Mouse (Mus musculus) 416B (cell line): ENCODE data around the gene Tmem56.

Experiments
- DNase-seq: peaks from one replicate; pipeline ENCODE4 v3.0.0; 2011; ENCODE audit warnings: low read depth

The Tmem56 gene

DNA sequence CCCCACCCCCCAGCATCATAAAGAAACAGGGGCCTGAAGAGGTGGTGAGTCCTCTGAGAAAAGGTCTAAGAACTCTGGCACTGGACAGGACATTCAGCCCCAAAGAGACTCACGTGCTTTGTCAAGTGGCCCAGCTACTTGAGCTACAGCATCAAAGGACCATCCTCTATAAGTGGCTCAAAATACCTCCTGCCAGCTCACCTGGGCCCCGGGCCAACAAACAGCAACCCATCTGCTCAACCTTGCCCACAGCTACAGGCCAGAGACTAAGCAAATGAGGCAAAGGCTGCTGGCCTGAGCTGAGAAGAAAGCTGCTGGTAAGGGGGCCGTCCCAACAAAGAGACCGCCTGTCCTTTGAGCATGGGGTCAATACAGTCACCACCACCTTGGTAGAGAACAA, 5.3 kb downstream of the Tmem56 start:
- no peak for DNase-seq

DNA sequence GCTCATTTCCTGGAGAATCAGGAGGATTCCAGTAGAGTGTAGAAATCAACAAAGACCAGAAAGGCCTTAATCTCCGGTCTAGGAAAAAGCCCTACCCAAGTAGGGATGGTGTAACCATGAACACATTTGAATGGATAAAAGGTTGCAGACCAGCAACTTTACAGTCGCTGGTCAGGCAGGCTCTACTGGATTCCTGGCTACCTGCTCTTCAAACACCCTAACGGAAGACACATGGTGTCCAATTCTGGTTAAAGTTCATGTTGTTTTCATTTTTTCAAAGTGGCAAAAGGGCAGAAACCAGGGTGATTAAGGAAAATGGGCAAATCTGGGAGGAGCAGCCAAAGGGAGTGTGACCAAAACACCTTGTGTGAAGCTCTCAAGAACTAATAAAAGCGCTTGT, 5.9 kb downstream of the Tmem56 start:
- no peak for DNase-seq

DNA sequence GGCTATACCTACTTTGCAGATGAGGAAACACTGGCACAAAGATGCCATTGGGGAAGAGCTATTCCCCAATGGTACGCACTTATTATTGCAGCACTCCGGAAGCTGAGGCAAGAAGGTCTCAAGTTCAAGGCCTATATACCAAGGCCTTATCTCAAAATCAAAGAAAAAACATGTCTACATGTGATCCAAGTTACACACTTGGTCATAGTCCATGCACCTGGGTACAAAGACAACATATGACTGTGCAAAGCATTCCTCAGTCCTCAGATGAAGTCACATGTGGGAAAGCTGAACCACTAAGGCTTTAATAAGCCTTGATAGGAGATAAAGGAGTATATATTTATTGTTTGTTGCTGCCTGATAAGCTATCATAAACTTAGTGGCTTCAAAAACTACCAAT, 8.9 kb downstream of the Tmem56 start:
- no peak for DNase-seq

DNA sequence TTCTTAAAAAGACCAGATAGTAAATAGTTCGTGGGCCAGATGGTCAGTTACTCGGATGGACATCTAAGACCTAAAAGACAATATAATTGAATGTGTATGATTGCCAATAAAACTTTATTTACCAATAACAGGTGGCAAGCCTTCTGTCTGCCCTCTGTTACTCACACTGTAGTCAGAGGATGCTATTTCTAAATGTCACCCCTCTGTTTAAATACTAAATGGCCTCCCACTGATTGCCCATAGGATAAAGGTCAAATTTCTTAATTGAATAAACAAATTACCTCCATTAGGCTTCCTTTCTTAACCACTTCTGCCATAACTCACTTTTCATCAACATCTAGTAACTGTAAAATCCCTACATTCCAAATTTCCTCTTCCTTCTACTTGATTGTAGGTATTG, 10.3 kb downstream of the Tmem56 start:
- DNase-seq = no peak

DNA sequence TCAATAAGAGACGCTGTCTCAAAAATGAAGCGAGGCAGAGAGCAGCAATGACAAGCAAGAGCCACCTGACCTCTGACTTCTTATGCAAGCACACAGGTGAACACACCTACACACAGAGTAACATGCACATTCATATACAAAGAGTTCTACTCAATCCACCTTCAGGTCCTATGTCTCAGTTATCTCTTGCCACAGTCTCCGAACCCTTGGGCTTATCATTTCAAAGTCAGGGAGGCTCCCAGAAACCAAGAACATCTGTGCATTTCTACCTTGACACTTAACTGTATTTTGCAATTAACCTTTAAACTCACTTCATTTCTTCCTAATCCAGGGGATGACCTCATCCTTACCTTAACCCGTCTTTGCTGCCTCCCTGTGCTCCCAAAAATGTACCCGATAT, 15.6 kb downstream of the Tmem56 start:
- no peak for DNase-seq

DNA sequence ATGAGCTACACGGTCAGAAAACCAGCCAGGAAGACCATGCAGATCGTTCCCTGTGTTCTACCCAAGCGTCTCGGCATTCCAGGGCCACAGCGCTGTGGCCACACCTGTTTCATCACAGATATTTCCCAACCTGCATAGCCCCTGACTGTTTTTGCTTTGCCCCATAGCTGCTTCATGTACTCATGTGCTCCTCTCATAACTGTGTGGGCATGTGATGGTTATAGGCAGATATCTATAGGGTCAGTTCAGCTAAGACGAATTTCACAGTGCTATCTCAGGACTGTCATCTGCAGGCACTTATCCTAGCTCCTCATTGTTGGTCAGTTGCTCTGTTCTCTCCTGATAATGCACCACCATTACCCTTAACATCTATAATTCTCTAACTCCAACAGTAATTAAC, 18.7 kb downstream of the Tmem56 start:
- DNase-seq = no peak

DNA sequence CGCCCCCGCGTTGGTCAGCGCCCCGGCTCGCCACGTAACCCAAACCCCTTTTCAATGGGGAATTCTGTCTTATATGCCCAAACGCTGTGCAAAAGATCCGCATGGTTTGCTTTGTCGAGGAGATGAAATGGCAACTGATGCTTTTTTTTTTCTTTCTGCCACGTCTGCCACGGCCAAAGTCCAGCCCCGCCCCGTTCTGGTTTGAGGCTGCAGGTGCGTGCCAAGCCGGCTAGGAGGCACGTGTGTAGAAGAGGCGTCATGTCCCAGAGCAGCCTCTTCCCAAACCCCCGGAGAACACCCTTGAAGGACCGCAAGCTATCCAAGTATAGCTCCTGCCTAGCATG, 19.7 kb downstream of the Tmem56 start:
- DNase-seq = no peak

DNA sequence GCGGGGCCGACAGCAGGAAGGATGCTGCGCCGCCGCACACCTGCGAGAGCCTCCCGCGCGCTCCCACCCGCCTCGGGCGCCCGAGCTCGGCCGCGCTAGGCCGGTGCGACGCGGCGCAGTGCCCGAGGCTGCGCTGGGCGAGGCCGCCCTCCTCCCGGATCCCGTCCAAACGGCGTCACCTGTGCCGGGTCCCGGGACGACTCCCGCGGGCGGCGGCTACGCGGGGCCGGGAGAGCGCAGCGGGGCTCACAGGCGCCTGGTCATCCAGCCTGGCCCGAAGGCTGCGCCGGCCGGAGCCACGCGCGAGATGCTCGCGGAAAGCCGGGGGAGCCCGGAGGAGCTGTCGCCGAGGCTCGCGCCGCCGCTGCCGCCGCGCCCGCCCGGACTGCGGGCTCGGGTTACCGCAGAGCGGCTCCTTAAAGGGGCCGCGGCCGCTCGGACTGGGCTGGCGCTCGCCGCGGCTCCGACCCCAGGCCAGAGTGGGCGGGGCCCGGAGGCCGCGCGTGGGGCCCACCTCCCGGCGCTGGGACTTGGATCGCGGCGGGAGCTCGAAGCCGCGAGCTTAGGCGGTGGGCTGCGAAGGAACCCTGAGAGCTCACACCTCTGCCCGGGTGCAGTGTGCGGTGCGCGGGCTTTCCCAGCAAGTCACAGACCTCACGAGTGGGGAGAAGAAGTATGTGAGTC, 20.2 kb downstream of the Tmem56 start:
- no peak for DNase-seq

DNA sequence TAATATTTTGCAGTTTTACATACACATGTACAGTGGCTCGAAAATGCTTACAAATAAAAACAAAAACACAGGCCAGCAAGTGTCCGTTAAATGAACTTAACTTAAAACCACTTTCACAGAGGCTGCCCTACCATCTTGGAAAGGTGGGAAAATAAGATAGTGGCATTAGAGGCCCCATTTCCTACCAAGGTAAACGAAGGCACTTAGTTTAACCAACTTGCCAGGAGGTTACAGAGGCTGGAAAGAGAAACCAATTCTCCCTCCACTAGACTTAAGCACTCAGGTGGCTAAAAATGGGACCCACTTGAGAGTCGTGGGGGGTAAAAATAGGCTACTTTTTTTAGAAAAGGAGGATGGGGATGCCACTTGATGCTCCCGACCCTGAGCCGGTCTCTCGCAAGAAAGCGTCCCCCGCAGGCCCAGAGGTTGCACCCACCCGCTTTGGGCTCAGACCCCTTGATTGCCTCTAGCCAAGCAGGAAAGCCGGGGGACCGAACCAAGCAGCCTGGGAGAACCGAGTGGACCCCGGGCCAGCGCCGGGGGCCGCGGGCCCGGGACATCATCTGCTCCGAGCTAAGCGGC, 20.9 kb downstream of the Tmem56 start:
- no peak for DNase-seq

DNA sequence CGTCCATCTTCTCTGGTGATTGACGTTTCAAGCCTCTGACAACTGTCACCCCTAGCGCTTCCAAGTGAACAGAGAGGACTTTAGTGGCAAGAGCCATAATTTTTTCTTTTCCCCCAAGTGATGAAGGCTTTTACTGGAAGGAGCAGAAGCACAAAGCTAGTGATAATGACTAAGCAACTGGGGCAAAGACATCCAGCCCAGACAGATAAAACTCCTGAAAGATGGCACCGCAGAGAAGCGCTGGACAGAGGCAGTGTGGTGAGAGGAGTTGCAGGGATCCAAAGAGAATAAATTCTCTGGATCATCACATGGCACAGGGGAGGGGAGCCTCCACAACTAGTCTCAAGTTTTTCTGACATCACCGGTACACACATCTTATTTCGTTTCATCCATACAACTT, 21.6 kb downstream of the Tmem56 start:
- no peak for DNase-seq

DNA sequence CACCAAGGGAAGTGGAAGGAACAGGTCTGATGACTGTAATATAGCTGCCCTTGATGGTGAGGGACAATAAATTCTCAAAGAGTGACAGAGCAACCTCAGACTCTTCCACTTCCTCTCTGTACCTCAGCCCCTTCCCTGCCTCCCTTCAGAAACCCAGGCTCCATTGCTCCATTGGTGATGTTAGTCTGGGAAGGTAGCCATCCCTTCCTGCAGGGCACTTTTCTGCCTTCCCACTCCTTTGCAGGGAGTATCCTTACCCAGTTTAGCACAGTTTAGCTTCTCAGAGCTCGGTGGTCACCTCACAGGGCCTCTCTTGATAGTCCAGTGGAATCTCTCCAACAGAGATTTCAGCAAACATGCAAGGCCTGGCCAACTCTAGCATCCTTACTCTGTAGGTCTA, 22.1 kb downstream of the Tmem56 start:
- DNase-seq = no peak

DNA sequence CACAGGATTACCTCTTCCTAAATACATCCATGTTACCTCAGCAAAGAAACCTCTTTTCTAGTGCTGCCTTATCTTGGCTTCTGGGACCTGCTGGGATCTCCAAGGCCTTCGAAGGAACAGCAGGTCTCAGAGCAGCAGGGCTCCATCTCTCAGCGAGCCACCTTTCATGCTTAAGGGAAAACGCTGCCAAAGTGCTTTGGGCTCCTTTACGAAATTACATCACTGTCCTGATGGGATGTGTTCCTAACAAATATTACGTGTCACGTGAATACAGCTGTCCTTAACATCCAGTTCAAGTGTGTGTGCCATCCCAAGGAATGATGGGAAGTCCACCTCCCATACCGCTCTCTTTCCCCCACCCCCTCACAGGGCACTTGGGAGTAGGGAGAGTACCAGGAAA, 22.9 kb downstream of the Tmem56 start:
- no peak for DNase-seq

DNA sequence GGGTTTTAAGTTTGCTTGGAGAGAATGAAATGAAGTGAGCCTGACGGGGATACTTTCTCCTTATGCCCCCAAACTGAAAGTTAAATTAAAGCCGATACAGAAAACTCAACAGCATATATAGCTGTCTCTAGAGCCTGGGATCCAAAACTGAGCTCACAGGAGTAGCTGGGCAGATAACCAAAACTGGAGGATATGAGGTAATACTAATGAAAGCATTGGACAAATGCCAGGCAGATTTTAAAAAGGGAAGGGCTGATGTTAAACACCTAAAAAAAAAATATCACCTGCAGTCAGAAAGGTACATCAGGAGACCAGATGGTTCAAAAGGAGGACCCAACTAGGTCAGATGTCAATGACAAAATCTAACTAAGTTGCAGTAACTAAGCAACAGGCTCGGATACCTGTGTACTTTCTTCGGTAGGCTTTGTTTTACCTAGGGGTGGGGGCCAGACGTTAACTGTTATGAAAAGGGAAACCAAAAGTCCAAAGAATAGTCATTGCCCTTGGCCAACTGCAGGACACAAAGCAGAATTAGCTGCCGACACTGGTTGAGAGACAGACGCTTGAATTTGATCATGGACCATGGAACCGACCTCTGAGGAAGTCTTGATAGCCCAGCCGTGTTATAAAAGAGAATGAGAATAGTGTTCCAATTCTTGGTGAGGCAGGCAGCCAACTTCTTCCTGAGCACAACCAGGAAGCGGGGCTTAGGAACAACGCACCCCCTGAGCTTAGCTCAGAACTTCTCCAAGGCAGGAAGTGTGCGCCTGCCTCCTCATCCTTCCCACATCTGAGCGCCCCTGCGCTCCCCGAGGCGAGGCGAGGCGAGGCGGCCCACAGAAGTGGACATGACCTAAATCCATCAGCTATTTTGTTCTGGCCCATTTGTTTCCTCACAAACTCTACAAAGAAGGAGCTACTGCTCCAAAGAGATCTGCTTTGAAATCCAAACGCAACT, 24.1 kb downstream of the Tmem56 start:
- no peak for DNase-seq

DNA sequence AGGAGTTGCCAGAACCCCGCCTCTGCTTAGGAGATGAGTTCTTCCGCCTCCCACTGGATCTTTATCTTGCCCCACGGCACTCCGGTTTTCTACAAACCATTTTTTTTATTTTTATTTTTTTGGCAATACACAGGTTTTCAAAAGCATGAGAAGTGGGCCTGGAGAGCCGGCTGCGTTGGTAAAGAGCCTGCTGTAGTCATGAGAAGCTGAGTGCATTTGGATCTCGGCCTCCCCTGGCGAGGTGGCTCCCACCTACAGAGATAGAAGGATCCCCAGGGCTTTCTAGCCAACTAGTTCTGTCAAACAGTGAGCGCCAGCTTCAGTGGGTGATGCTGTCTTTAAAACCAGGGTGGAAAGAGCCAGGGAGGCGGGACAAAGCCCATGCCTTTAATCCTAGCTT, 25.5 kb downstream of the Tmem56 start:
- no peak for DNase-seq

DNA sequence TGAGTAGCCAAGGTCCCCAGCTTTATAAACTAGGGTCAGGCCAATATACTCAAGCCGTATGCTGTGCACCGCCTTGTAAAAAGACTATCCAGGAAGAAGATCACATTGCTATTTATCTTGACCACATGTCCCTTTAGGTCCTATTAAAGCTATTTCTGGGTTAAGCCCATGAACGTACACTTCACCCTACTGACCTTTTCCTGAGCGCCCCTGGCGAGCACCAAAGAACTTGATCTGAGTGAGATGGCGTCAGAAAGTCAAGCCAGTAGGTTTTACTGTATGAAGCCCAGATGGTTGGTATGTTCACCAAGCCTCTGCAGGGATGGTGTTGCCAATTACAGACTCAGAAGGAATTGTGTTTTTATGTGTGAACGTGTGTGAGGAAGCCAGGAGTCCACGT, 26.8 kb downstream of the Tmem56 start:
- no peak for DNase-seq

DNA sequence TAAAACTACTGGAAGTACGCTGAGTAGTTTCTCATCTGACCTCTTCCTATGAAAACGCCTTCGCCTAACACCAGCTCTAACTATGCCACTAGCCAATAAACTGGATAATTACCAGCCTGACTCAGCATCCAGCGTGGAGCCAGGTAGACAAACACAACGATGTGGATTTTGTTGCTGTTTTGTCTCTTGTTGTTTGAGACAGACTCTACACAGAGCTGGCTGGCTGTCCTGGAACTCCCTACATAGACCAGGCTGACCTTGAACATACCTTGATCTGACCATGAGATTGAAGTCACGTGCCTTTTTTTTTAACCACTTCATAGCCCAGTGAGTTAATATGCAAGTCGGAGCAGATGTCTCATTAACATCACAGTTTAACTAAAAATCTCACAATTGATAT, 27.4 kb downstream of the Tmem56 start:
- no peak for DNase-seq

DNA sequence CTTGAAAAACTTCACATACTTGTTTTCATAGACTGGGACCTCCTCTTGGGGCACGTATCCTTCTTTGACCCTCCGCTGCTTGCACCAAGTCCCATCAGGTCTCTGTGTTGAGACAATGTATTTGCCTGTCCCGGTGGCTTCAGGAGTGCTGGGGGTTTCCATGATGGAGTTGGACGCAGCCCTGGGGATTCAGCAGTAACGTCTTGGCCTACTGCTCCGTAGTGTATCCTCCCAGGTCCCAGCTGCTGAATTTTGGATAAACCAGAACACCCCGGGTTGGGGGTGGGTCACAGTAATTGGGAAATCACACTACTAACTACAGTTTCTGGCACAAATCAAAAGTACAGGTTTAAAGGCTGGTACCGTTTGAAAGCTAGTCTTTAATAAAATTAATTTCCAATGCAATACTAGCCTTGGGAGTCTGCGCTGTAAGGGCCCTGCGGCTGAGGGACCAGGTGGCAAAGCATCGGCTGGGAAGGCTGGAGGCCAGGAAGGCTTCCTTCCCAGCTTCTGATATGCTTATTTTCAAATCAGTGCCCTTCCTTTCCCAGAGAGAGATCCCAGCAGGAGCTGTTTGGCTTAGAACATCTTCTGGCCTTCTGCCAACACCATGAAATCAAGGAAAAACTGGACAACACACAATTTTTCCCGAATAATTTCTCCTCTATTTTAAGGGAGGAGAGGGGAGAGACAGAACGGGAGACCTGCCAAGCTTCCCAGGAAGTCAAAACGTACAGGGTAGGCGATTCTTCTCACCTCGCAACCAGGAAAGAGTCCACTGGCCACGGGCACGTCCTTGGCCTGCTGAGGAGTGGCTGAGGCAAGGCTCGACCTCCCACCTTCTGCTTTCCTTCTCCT, 32.1 kb downstream of the Tmem56 start:
- no peak for DNase-seq

DNA sequence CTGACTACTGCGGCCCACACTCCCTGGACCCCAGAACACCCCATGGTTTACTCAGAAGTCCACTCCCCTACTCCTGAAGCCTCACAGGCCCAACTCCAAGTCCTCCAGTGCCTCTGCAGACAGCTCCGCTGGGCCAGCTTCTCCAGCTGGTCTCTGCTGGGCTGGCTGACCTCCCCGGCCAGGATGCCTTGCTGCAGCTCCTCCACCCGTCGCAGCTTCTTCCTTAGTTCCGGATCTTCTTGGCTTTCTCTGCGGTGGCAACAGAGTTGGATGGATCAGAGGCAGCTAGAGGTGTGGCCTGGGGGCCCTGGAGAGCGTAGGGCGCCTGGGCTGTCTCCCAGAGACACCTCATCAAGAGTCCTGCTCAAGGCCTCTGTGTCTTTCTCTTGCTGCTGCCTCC, 32.9 kb downstream of the Tmem56 start:
- DNase-seq = no peak

DNA sequence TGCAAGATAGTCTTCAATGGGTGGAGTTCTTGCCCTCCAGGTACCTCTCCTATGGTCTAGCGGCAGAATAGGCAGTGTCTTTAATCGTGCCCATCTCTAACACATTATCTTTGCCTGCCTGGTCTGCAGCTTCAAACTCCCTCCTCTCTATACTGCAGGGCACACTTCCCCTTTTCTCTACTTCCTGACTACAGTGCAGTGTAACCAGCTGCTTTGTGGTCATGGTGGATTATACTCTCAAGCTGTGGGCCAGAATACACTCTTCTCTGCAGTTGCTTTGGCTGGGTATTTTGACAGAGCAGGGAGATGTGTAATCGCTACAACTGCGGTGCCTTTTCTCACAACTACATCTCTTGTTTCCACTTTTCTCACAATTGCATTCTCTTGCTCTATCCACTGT, 40.0 kb downstream of the Tmem56 start:
- DNase-seq = peak; percentile 88

DNA sequence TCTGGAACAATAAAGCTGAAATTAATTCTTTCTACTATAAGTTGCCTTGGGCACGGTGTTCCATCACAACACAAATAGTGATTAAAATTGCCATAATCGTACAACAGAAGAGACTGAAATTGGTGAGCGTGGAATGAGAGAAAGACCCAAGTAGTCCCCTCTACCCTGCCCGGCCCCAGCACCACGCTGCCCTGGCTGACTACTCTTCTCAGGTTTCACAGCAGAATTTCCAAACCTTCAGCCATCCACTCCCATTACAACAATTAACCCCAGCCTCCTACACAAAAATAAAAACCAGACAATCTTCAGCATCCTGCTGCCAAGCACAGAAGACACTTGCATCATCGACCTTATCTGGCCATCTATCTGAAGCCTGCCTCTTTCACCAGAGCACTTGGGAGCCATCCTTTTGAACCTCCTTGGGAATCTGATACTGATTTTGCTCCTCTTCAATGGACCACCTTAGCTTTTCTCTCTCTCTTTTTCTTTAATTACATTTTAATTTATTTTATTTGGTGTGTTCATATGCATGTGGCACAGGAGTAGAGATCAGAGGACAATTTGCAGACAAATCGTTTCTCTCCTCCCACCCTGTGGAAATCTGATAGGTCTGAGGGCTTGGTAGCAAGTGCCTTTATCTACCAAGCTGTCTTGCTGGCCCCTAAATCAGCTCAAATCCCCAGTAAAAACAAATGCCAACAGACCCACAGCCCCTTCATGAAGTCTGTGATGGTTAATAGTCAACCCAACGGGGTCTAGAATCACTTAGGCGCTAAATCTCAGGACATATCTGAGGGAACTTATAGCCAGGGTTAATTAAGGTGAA, 40.6 kb downstream of the Tmem56 start:
- peak; percentile 62 for DNase-seq

DNA sequence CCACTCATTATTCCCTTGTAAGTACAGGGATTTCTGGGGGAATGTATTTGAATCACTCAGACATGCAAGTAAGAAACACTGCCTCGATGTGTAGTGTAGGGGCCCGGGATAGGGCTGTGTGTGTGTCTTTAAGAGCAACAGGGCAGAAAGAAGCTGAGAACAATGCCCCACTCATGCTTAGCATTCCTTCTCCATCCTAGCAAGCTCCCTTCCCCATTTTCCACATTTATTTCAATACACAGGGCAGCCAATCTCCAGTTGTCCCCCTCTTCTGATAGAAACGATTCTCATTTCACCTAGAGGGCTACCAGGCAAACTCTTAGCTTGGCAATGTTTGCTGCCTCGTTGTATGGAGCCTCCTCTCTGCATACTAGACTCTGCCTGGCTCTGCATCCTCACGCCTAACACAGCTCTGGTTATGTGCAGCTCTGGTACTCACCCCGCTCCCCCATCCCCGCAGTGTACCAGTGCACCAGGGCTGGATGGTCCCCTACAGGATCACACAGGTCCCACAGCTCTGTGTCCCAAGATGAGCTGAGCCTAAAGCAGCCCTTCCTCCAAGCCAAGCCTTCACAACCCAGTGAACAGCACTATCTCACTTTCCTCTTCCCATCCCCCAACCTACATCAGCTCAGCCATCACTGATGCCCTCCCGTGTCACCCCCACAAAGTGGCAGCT, 42.4 kb downstream of the Tmem56 start:
- no peak for DNase-seq
